Mouse (Mus musculus) thymus, postnatal 0 days (tissue): ENCODE results near the gene Azgp1. TPM values are rescaled to one million over a fixed set of nuclear protein-coding genes. Genes with fewer than 3 reads are reported as not detected.

ENCODE experiments used
- polyA plus RNA-seq: library from polyadenylated mRNA; unstranded; fragments of >200 nt; fragmentation: Nextera tagmentation; extraction: Ambion mirVana; gene quantifications from 2 replicates; pipeline ENCODE4 v1.2.1, GENCODE M21; 2015

Azgp1 gene
- polyA plus RNA-seq, 1 experiment from 2014 or later, result 0.27 TPM

Other genes with a start within 250 kb of the Azgp1 start
- 7.2 and 8.8 TPM in 2 replicates for gene Nyap1, start 239.9 kb upstream of the Azgp1 start, polyA plus RNA-seq
- gene Tsc22d4, start 235.8 kb upstream of the Azgp1 start, polyA plus RNA-seq, result 353 and 419 TPM in 2 replicates
- 69.4 and 69.6 TPM in 2 replicates for gene Ppp1r35, start 202.7 kb upstream of the Azgp1 start, polyA plus RNA-seq
- 13.1 and 17.2 TPM in 2 replicates for gene Mepce, start 193.9 kb upstream of the Azgp1 start, polyA plus RNA-seq
- 17.7 and 18.6 TPM in 2 replicates for gene Zcwpw1, start 193.7 kb upstream of the Azgp1 start, polyA plus RNA-seq
- 1.4 and 1.8 TPM in 2 replicates for gene Pilra, start 145.2 kb upstream of the Azgp1 start, polyA plus RNA-seq
- 2.0 and 2.8 TPM in 2 replicates for gene Pilrb1, start 123.4 kb upstream of the Azgp1 start, polyA plus RNA-seq
- 1.6 and 1.8 TPM in 2 replicates for gene Pilrb2, start 109.7 kb upstream of the Azgp1 start, polyA plus RNA-seq
- gene Cyp3a13, start 59.9 kb upstream of the Azgp1 start, polyA plus RNA-seq, result 0.22 and 0.26 TPM in 2 replicates
- not detected in 2 replicates for gene Gjc3, start 18.4 kb upstream of the Azgp1 start, polyA plus RNA-seq
- not detected in 2 replicates for gene Smok3a, start 39.7 kb downstream of the Azgp1 start, polyA plus RNA-seq
- not detected in 2 replicates for gene Smok3b, start 39.9 kb downstream of the Azgp1 start, polyA plus RNA-seq
- not detected in 2 replicates for gene Smok3c, start 71.7 kb downstream of the Azgp1 start, polyA plus RNA-seq
- gene Zkscan1, start 103.6 kb downstream of the Azgp1 start, polyA plus RNA-seq, result 8.5 and 8.6 TPM in 2 replicates
- 39.4 and 40.9 TPM in 2 replicates for gene Zscan21, start 135.4 kb downstream of the Azgp1 start, polyA plus RNA-seq
- gene Zfp113, start 174.2 kb downstream of the Azgp1 start, polyA plus RNA-seq, result 14.8 and 15.8 TPM in 2 replicates
- 214 and 223 TPM in 2 replicates for gene Cops6, start 179.6 kb downstream of the Azgp1 start, polyA plus RNA-seq
- gene Ap4m1, start 190.5 kb downstream of the Azgp1 start, polyA plus RNA-seq, result 9.2 and 9.8 TPM in 2 replicates
- 281 and 296 TPM in 2 replicates for gene Mcm7, start 190.9 kb downstream of the Azgp1 start, polyA plus RNA-seq
- 44.1 and 54.5 TPM in 2 replicates for gene Taf6, start 205.9 kb downstream of the Azgp1 start, polyA plus RNA-seq
- gene Cnpy4, start 206.0 kb downstream of the Azgp1 start, polyA plus RNA-seq, result 33.2 and 34.2 TPM in 2 replicates
- gene Mblac1, start 212.8 kb downstream of the Azgp1 start, polyA plus RNA-seq, result 10.2 and 10.8 TPM in 2 replicates
- gene Nxpe5, start 244.4 kb downstream of the Azgp1 start, polyA plus RNA-seq, result 0.36 and 0.44 TPM in 2 replicates